Mouse (Mus musculus): Measurements from ENCODE around the gene Myo19. TPM values are rescaled to one million over a fixed set of nuclear protein-coding genes. Genes with fewer than 3 reads are reported as not detected.
A peak's percentile ranks its signal among the peaks of the same experiment; 100 is the strongest.

Gene Myo19
- polyA plus RNA-seq, 1 experiment from 2014 or later = 12.4 TPM

- peak overlapping the region; percentile 92 for H3K27ac ChIP-seq (ENCODE audit: low read depth, low read length)
- peak; percentile 52; the same call in 1 of the 2 replicates for ATAC-seq (replicated peaks; ENCODE audit: low FRiP score)
- no peak for DNase-seq (ENCODE audit: low spot score)
- H3K9me3 ChIP-seq (ENCODE audit: control insufficient read depth, low read length) = no peaks in the 10 kb centered on the region
- peaks cover 24% of the 10 kb centered on the region for H3K36me3 ChIP-seq (ENCODE audit: control insufficient read depth, insufficient read depth, low read length)
- no peaks in the 10 kb centered on the region for H3K27me3 ChIP-seq (replicated peaks; ENCODE audit: control insufficient read depth, insufficient read depth, low read length)
- H3K4me3 ChIP-seq (ENCODE audit: low read depth, low read length) = peak overlapping the region; percentile 88
- H3K9ac ChIP-seq (ENCODE audit: low read depth, low read length) = peak overlapping the region; percentile 95
- H3K4me2 ChIP-seq = peak overlapping the region; percentile 95
- peaks cover 13% of the 10 kb centered on the region for H3K4me1 ChIP-seq (replicated peaks; ENCODE audit: control insufficient read depth, insufficient read depth, low read length)
- WGBS = under 1% methylated on average over 24 of the region's 24 CpGs
Observed at GRCm38 (mm10) chr11:84880465-84880961, 565 bp downstream of the Myo19 start.

GRCm38 (mm10) chr11:84880971-84881370 is 1.0 kb downstream of the Myo19 start:
- Histone ChIP-seq H3K4me3 (ENCODE audit: low read depth, low read length) (peak overlapping the region; percentile 88), H3K4me1 (replicated peaks; ENCODE audit: control insufficient read depth, insufficient read depth, low read length) (peaks cover 13% of the 10 kb centered on the region), H3K36me3 (ENCODE audit: control insufficient read depth, insufficient read depth, low read length) (peaks cover 24% of the 10 kb centered on the region), H3K27ac (ENCODE audit: low read depth, low read length) (peak overlapping the region; percentile 92; the same call in 1 of the 2 replicates), H3K9ac (ENCODE audit: low read depth, low read length) (peak overlapping the region; percentile 95), H3K27me3 (replicated peaks; ENCODE audit: control insufficient read depth, insufficient read depth, low read length) (no peaks in the 10 kb centered on the region), H3K9me3 (ENCODE audit: control insufficient read depth, low read length) (no peaks in the 10 kb centered on the region), H3K4me2 (peak overlapping the region; percentile 95)
- WGBS = 53% methylated on average over 9 of the region's 9 CpGs
- no peak for DNase-seq (ENCODE audit: low spot score)
- no peak for ATAC-seq (replicated peaks; ENCODE audit: low FRiP score)

DNA sequence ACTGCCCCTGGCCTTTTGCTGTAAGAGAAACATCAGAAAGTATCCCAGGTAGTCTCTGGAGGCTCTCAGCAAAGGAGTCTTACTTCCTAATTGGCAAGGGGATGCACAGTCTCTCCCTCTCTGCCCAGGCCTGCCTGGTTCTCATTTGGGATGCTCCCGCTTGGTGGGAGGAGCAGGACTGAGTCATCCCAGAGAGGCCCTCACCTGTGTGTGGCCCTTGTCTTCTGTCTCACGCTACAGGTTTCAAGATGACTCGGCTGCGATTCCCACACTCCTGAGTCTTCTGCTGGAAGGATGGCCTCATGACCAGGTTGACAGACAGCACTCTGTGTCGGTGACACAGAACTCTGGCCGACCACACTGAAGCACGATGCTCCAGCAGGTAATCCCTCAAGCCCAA is 2.4 kb downstream of the Myo19 start:
- Histone ChIP-seq H3K27me3 (replicated peaks; ENCODE audit: control insufficient read depth, insufficient read depth, low read length) (no peaks in the 10 kb centered on the region), H3K4me1 (replicated peaks; ENCODE audit: control insufficient read depth, insufficient read depth, low read length) (peaks cover 13% of the 10 kb centered on the region), H3K9ac (ENCODE audit: low read depth, low read length) (no peak overlapping the region), H3K9me3 (ENCODE audit: control insufficient read depth, low read length) (no peaks in the 10 kb centered on the region), H3K4me3 (ENCODE audit: low read depth, low read length) (no peak overlapping the region), H3K27ac (ENCODE audit: low read depth, low read length) (no peak overlapping the region), H3K36me3 (ENCODE audit: control insufficient read depth, insufficient read depth, low read length) (peaks cover 25% of the 10 kb centered on the region), H3K4me2 (no peak overlapping the region)
- no peak for ATAC-seq (replicated peaks; ENCODE audit: low FRiP score)
- DNase-seq (ENCODE audit: low spot score) = peak; percentile 15
- 90% methylated on average over 7 of the region's 7 CpGs for WGBS

DNA sequence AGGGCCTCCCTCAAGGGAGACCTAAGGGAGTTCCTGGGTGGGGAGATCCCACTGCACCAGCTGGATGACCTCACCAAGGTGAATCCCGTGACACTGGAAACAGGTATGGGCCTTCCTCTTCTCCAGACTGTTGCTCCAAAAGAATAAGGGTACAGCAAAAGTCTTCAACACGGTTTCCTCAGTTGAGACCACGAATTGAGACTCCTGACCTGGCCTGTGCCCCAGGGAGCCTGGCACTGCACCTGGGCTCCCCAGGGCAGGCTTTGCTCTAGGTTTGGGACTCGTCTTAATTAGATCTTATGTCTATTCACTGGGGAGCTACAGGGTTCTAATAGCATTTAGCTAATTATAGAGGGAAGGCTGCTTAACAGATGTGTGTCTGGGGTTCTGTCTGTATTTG is 5.3 kb downstream of the Myo19 start:
- H3K27ac ChIP-seq (ENCODE audit: low read depth, low read length) = no peak overlapping the region
- peaks cover 29% of the 10 kb centered on the region for H3K36me3 ChIP-seq (ENCODE audit: control insufficient read depth, insufficient read depth, low read length)
- DNase-seq (ENCODE audit: low spot score) (no peak), ATAC-seq (replicated peaks; ENCODE audit: low FRiP score) (no peak)
- peaks cover 9% of the 10 kb centered on the region; the same call in 1 of the 2 replicates for H3K4me1 ChIP-seq (replicated peaks; ENCODE audit: control insufficient read depth, insufficient read depth, low read length)
- WGBS = 90% methylated on average over 4 of the region's 4 CpGs
- H3K9ac ChIP-seq (ENCODE audit: low read depth, low read length) = no peak overlapping the region
- no peak overlapping the region for H3K4me2 ChIP-seq
- H3K27me3 ChIP-seq (replicated peaks; ENCODE audit: control insufficient read depth, insufficient read depth, low read length) = no peaks in the 10 kb centered on the region
- no peaks in the 10 kb centered on the region for H3K9me3 ChIP-seq (ENCODE audit: control insufficient read depth, low read length)
- no peak overlapping the region for H3K4me3 ChIP-seq (ENCODE audit: low read depth, low read length)

DNA sequence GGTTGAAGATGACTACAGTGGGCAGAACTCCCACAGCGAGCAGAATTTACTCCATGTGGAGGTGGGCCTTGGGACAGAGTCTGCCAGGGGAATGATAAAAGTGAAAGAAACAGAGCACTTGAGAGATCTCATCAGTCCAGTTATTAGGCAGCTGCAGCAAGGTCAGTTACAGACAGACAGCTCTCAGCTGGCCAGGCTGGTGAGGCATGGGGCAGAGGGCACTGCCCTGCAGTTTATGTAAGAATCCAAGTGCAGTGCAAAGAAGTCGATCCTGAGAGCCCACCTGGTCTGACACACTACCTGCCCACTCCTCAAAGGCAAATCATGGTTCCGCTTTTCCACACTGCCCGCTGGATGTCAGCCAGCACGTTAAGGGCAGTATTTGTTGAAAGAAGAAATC is 6.3 kb downstream of the Myo19 start:
- 88% methylated on average over 5 of the region's 5 CpGs for WGBS
- Histone ChIP-seq H3K4me3 (ENCODE audit: low read depth, low read length) (no peak overlapping the region), H3K9me3 (ENCODE audit: control insufficient read depth, low read length) (no peaks in the 10 kb centered on the region), H3K4me2 (no peak overlapping the region), H3K27ac (ENCODE audit: low read depth, low read length) (no peak overlapping the region), H3K9ac (ENCODE audit: low read depth, low read length) (no peak overlapping the region), H3K4me1 (replicated peaks; ENCODE audit: control insufficient read depth, insufficient read depth, low read length) (peaks cover 5% of the 10 kb centered on the region; the same call in 1 of the 2 replicates), H3K27me3 (replicated peaks; ENCODE audit: control insufficient read depth, insufficient read depth, low read length) (no peaks in the 10 kb centered on the region), H3K36me3 (ENCODE audit: control insufficient read depth, insufficient read depth, low read length) (peaks cover 29% of the 10 kb centered on the region)
- no peak for ATAC-seq (replicated peaks; ENCODE audit: low FRiP score)
- no peak for DNase-seq (ENCODE audit: low spot score)

DNA sequence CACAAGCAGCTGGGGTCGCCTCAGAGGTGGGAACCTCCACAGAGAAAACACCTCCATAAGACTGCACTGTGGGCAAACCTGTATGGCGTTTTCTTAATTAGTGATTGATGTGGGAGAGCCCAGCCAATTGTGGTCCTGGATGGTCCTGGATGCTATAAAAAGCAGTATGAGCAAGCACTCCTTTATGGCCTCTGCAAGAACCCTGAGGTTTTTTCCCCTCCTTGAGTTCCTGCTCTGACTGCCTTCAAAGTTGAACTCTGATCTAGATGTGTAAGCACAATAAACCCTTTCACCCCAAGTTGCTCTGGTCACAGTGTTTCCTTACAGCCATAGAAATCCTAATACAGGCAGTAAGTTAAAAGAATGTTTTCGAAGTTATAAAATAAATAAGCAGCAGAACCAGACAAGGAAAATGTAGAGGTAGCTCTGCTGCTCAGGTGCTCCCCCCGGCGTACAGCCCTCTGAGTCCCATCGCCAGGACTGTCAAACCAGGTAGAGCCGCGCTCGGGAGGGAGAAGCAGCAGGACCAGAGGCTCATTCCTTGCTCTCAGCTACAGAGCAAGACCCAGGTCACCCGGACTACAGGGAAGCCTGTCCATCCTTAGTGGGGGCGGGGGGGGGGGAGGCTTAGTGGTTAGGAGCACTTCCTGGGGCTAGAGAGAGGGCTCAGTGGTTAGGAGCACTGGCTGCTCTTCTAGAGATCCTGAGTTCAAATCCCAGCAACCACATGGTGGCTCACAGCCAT is 7.0 kb downstream of the Myo19 start:
- H3K9me3 ChIP-seq (ENCODE audit: control insufficient read depth, low read length) = no peaks in the 10 kb centered on the region
- H3K4me3 ChIP-seq (ENCODE audit: low read depth, low read length) = no peak overlapping the region
- WGBS = 90% methylated on average over 11 of the region's 11 CpGs
- H3K4me2 ChIP-seq = no peak overlapping the region
- H3K36me3 ChIP-seq (ENCODE audit: control insufficient read depth, insufficient read depth, low read length) = peaks cover 32% of the 10 kb centered on the region
- no peak overlapping the region for H3K9ac ChIP-seq (ENCODE audit: low read depth, low read length)
- H3K27me3 ChIP-seq (replicated peaks; ENCODE audit: control insufficient read depth, insufficient read depth, low read length) = no peaks in the 10 kb centered on the region
- DNase-seq (ENCODE audit: low spot score) (no peak), ATAC-seq (replicated peaks; ENCODE audit: low FRiP score) (no peak)
- no peaks in the 10 kb centered on the region for H3K4me1 ChIP-seq (replicated peaks; ENCODE audit: control insufficient read depth, insufficient read depth, low read length)
- H3K27ac ChIP-seq (ENCODE audit: low read depth, low read length) = no peak overlapping the region

- DNase-seq (ENCODE audit: low spot score) (no peak), ATAC-seq (replicated peaks; ENCODE audit: low FRiP score) (no peak)
- Histone ChIP-seq H3K27ac (ENCODE audit: low read depth, low read length) (no peak overlapping the region), H3K4me1 (replicated peaks; ENCODE audit: control insufficient read depth, insufficient read depth, low read length) (no peaks in the 10 kb centered on the region), H3K9me3 (ENCODE audit: control insufficient read depth, low read length) (no peaks in the 10 kb centered on the region), H3K4me3 (ENCODE audit: low read depth, low read length) (no peak overlapping the region), H3K9ac (ENCODE audit: low read depth, low read length) (no peak overlapping the region), H3K36me3 (ENCODE audit: control insufficient read depth, insufficient read depth, low read length) (peaks cover 35% of the 10 kb centered on the region), H3K4me2 (no peak overlapping the region), H3K27me3 (replicated peaks; ENCODE audit: control insufficient read depth, insufficient read depth, low read length) (no peaks in the 10 kb centered on the region)
- 96% methylated on average over 8 of the region's 8 CpGs for WGBS
Observed at GRCm38 (mm10) chr11:84888025-84888424, 8.1 kb downstream of the Myo19 start.

DNA sequence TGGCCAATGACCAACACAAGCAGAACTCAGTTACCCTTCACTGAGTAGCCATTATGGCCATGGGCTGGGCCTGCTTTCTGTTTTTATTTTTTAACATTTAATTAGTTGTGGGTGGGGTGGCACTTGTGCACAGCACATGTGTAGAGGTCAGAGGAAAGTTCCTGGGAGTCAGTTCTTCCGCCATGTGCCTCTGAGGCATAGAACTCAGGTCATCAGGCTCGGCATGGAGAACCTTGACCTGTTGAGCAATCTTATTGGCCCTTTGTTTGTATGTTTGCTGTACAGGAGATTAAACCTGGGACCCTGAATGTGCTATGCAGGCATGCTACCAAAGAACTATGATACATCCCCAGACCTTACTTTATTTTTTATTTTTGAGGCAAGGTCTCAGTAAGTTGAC is 9.5 kb downstream of the Myo19 start:
- WGBS = 82% methylated on average over 2 of the region's 2 CpGs
- ATAC-seq (replicated peaks; ENCODE audit: low FRiP score) = no peak
- Histone ChIP-seq H3K27ac (ENCODE audit: low read depth, low read length) (no peak overlapping the region), H3K4me1 (replicated peaks; ENCODE audit: control insufficient read depth, insufficient read depth, low read length) (no peaks in the 10 kb centered on the region), H3K9me3 (ENCODE audit: control insufficient read depth, low read length) (no peaks in the 10 kb centered on the region), H3K4me2 (no peak overlapping the region), H3K36me3 (ENCODE audit: control insufficient read depth, insufficient read depth, low read length) (peaks cover 28% of the 10 kb centered on the region), H3K27me3 (replicated peaks; ENCODE audit: control insufficient read depth, insufficient read depth, low read length) (no peaks in the 10 kb centered on the region), H3K4me3 (ENCODE audit: low read depth, low read length) (no peak overlapping the region), H3K9ac (ENCODE audit: low read depth, low read length) (no peak overlapping the region)
- no peak for DNase-seq (ENCODE audit: low spot score)

- Histone ChIP-seq H3K4me1 (replicated peaks; ENCODE audit: control insufficient read depth, insufficient read depth, low read length) (no peaks in the 10 kb centered on the region), H3K4me3 (ENCODE audit: low read depth, low read length) (no peak overlapping the region), H3K27me3 (replicated peaks; ENCODE audit: control insufficient read depth, insufficient read depth, low read length) (no peaks in the 10 kb centered on the region), H3K9me3 (ENCODE audit: control insufficient read depth, low read length) (no peaks in the 10 kb centered on the region), H3K36me3 (ENCODE audit: control insufficient read depth, insufficient read depth, low read length) (peaks cover 35% of the 10 kb centered on the region), H3K4me2 (no peak overlapping the region), H3K27ac (ENCODE audit: low read depth, low read length) (no peak overlapping the region), H3K9ac (ENCODE audit: low read depth, low read length) (no peak overlapping the region)
- DNase-seq (ENCODE audit: low spot score) = no peak
- no peak for ATAC-seq (replicated peaks; ENCODE audit: low FRiP score)
- 87% methylated on average over 7 of the region's 7 CpGs for WGBS
Observed at GRCm38 (mm10) chr11:84891705-84892104, 11.8 kb downstream of the Myo19 start.

Data from liver, embryonic 11.5 days (tissue).